In the genomic region with DNA sequence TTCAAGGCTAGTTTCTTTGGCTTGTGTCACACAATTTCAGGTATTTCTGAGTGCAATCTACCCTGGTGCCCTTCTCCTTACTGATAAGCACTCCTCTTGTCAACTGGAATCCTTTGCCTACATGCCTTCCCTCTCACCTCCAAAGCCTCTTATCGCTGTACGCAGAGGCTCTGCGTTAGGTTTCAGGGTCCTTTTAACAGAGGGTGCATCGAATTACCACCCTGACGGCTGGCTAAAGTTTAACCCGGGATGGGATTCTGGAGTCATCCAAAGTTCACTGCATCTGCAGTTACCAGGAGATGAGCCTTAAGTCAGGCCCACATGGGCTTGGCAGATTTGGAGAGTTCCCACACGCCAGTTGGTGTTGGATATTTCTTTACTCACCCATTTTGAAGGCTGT, we compare ENCODE assay signal across 12 mouse cellular contexts. TPM values are rescaled to one million over a fixed set of nuclear protein-coding genes. Genes with fewer than 3 reads are reported as not detected.
DNase-seq lines count a peak whose midpoint lies in the region; ATAC-seq and TF ChIP-seq lines count a peak whose summit lies in the region.
"Had no signal": no experiment of that assay in that cellular context is flagged by ENCODE, and none has a peak within 500 bp of the region (broad histone marks: within the 10 kb centered on the region; RNA-seq: fewer than 3 reads in every experiment).

No protein-coding gene starts in this region.

- H3K4me3 ChIP-seq in gastrocnemius, adult 2 months = no peak overlapping the region
- H3K4me3 ChIP-seq in liver, embryonic 15.5 days (replicated peaks) = no peak overlapping the region
- H3K4me3 ChIP-seq in hindbrain, embryonic 14.5 days (replicated peaks; ENCODE audit: low read length) = no peak overlapping the region
- H3K4me3 ChIP-seq: hindbrain, embryonic 15.5 days; lung, embryonic 15.5 days; myocyte had no signal

- H3K9me3 ChIP-seq in liver, embryonic 15.5 days (replicated peaks) = no peaks in the 10 kb centered on the region
- H3K9me3 ChIP-seq in hindbrain, embryonic 14.5 days (ENCODE audit: control insufficient read depth, low read length) = no peaks in the 10 kb centered on the region
- H3K9me3 ChIP-seq: hindbrain, embryonic 15.5 days; lung, embryonic 15.5 days had no signal

- peaks cover 22% of the 10 kb centered on the region for H3K4me1 ChIP-seq in liver, embryonic 15.5 days (replicated peaks)
- H3K4me1 ChIP-seq in hindbrain, embryonic 14.5 days (replicated peaks; ENCODE audit: control insufficient read depth, insufficient read depth, low read length) = no peaks in the 10 kb centered on the region
- H3K4me1 ChIP-seq: hindbrain, embryonic 15.5 days had no signal

- no peak overlapping the region for H3K9ac ChIP-seq in liver, embryonic 15.5 days
- no peak overlapping the region for H3K9ac ChIP-seq in hindbrain, embryonic 14.5 days
- H3K9ac ChIP-seq: hindbrain, embryonic 15.5 days; lung, embryonic 15.5 days had no signal

- peak overlapping the region; percentile 85 for H3K27ac ChIP-seq in gastrocnemius, adult 2 months
- peak overlapping the region; percentile 54 for H3K27ac ChIP-seq in liver, embryonic 15.5 days (replicated peaks)
- H3K27ac ChIP-seq in hindbrain, embryonic 14.5 days = no peak overlapping the region
- H3K27ac ChIP-seq: hindbrain, embryonic 15.5 days; lung, embryonic 15.5 days had no signal

- no peaks in the 10 kb centered on the region for H3K36me3 ChIP-seq in liver, embryonic 15.5 days (replicated peaks)
- H3K36me3 ChIP-seq in hindbrain, embryonic 14.5 days (replicated peaks; ENCODE audit: control insufficient read depth, insufficient read depth) = no peaks in the 10 kb centered on the region
- H3K36me3 ChIP-seq: hindbrain, embryonic 15.5 days; lung, embryonic 15.5 days had no signal

- DNase-seq in gastrocnemius, adult 2 months = no peak
- no peak for DNase-seq in gastrocnemius, postnatal 4 days (ENCODE audit: low spot score in 2 of 2)
- peak; percentile 77 for DNase-seq in kidney, adult 11 months
- peak; percentile 76 for DNase-seq in kidney, postnatal 14 days
- no peak for DNase-seq in spleen, adult 12 weeks (ENCODE audit: low spot score)
- DNase-seq in hindbrain, embryonic 14.5 days (ENCODE audit: low spot score) = no peak
- DNase-seq in natural killer cell, adult 2 months (ENCODE audit: low spot score in 2 of 2) = no peak
- DNase-seq: cerebellum, adult 11-12 months had no signal

- H3K27me3 ChIP-seq in liver, embryonic 15.5 days = no peaks in the 10 kb centered on the region
- H3K27me3 ChIP-seq in hindbrain, embryonic 14.5 days (ENCODE audit: control insufficient read depth, insufficient read depth, low read length) = no peaks in the 10 kb centered on the region
- H3K27me3 ChIP-seq: hindbrain, embryonic 15.5 days; lung, embryonic 15.5 days had no signal

- intact Hi-C loops in gastrocnemius, adult 2 months (cut with DNase I) = loop anchor here (10.0 kb wide), 1 partner anchor 91 kb away; the partner anchor contains the start of gene A930033H14Rik

- ATAC-seq in liver, embryonic 15.5 days (ENCODE audit: insufficient read depth) = peak; percentile 65
- no peak for ATAC-seq in hindbrain, embryonic 14.5 days (ENCODE audit: low FRiP score)

- peak overlapping the region; percentile 37 for H3K4me2 ChIP-seq in liver, embryonic 15.5 days
- H3K4me2 ChIP-seq in hindbrain, embryonic 14.5 days (replicated peaks) = no peak overlapping the region
- H3K4me2 ChIP-seq: hindbrain, embryonic 15.5 days; lung, embryonic 15.5 days had no signal

- 54% methylated on average over 7 of the region's 7 CpGs for WGBS in liver, embryonic 15.5 days (ENCODE audit: insufficient replicate concordance)
- 55% methylated on average over 7 of the region's 7 CpGs for WGBS in hindbrain, embryonic 14.5 days

- no peak for TF ChIP-seq CTCF in gastrocnemius, adult 2 months (IDR thresholded peaks at IDR 0.05)

RNA-seq across cellular contexts. Expression of gene Cdk1, which starts 47.1 kb away (rescaled TPM):
- not detected for total RNA-seq in gastrocnemius, adult 2 months (2021)
- total RNA-seq in gastrocnemius, postnatal 4 days (2021) = 10 to 100 TPM; 52.7 to 56.0 TPM
- polyA plus RNA-seq in liver, embryonic 15.5 days (2015; fragmentation: Nextera tagmentation; extraction: Ambion mirVana) = 292 and 305 TPM in 2 replicates
- 83.3 and 89.3 TPM in 2 replicates for polyA plus RNA-seq in hindbrain, embryonic 14.5 days (2014; fragmentation: Nextera tagmentation; extraction: Ambion mirVana)

Comparison
In these comparisons a context has a peak if more than half of its experiments do, and no peak if none do; other contexts are left out.
1. RNA of gene Cdk1, which starts 47.1 kb away (total RNA-seq): 52.7 to 56.0 TPM in gastrocnemius, postnatal 4 days; not detected in gastrocnemius, adult 2 months; every median in the first group is over 10 times any median in the second.
2. DNase-seq: peak in kidney, adult 11 months (single experiment) and kidney, postnatal 14 days (single experiment); none in gastrocnemius, adult 2 months (single experiment), gastrocnemius, postnatal 4 days (0 of 2), spleen, adult 12 weeks (single experiment), hindbrain, embryonic 14.5 days (single experiment) and natural killer cell, adult 2 months (0 of 2).